Mouse (Mus musculus): ENCODE measurements around the gene Irak3. TPM values are rescaled to one million over a fixed set of nuclear protein-coding genes. Genes with fewer than 3 reads are reported as not detected.
A peak's percentile ranks its signal among the peaks of the same experiment; 100 is the strongest.

Gene Irak3
- polyA plus RNA-seq, 1 experiment: 0.80 TPM

DNA sequence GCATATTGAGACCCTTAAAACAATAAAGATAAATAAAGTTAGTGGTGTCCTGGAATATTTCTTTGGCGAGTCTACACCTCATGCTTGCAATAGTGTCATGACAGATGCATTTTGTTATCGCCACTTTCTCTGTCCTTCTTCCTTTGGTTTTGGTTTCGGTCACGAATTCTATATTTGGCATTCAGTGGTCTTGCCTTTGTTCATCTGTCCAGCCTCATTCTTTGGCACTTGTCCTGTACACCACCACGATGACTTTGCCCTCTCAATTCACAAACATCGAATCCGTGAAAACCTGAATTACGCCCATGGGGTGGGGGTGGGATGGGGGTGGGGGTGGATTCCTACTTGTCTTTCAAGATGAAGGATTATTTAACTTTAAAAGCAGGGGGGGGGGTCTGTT, 6.1 kb upstream of the Irak3 start:
- DNase-seq (ENCODE audit: extremely low spot score in 1 of 2, low spot score in 1 of 2): no peak

DNA sequence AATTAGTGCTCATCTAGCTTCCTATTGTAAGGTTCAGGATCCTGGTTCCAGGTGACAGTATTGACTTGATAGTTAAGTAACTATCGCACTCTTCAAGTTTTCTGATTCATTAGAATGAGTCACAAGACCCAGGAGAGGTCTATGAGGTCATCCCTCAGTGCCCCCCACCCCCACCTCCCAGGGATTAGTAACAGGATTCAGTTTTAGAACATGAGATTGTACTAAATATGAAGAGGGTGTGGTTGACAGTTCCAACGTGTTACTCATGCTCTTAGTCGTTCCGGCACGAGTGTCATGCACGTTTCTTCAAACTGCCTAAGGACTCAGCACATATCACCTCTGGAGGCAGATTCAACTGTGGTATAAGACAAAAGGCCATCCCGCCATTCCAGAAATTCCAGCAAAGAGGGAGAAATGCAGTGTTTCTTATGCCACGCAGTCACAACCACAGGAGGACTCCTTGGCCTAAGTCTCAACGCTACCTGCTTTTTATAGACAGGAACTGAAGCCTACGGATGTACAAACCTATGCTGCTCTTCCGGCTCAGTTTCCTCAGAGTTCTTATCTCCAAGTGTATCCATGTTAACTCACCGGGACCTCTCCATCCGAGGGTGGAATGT, 2.8 kb upstream of the Irak3 start:
- no peak for DNase-seq (ENCODE audit: extremely low spot score in 1 of 2, low spot score in 1 of 2)

DNA sequence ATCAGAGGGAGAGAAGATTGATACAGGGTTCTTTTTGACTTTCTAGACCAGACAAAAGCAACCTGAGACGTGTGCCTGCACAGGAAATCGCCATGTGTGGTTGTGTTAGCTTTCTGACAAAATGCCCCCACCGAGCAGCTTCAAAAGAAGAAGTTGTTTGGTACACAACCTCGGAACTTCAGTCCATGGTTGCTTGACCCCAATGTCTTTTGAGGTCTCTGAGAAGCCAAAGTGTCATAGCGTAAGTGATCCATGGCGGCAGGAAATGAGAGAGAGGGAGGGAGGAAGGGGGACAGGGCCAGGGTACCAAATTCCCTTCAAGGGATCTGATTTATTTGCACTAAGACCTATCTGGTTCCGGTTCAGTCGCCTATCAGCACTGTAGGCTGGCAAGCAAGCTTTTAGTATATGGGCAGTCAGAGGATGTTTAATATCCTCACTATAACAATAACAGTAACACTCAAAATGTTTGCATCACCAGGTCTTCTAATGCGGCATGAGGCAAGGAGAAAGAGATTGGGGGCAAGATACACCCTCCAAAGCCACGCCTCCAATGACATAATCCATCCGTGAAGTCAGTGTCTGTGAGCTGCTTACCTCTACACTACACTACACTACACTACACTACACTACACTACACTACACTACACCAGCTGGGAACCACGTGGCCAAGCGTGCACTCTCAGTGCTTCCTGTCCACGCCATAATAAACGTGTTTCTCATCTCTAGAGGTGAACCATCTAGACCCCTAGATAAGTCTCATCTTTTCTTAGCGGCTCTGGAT, 729 bp upstream of the Irak3 start:
- DNase-seq (ENCODE audit: extremely low spot score in 1 of 2, low spot score in 1 of 2): no peak

DNA sequence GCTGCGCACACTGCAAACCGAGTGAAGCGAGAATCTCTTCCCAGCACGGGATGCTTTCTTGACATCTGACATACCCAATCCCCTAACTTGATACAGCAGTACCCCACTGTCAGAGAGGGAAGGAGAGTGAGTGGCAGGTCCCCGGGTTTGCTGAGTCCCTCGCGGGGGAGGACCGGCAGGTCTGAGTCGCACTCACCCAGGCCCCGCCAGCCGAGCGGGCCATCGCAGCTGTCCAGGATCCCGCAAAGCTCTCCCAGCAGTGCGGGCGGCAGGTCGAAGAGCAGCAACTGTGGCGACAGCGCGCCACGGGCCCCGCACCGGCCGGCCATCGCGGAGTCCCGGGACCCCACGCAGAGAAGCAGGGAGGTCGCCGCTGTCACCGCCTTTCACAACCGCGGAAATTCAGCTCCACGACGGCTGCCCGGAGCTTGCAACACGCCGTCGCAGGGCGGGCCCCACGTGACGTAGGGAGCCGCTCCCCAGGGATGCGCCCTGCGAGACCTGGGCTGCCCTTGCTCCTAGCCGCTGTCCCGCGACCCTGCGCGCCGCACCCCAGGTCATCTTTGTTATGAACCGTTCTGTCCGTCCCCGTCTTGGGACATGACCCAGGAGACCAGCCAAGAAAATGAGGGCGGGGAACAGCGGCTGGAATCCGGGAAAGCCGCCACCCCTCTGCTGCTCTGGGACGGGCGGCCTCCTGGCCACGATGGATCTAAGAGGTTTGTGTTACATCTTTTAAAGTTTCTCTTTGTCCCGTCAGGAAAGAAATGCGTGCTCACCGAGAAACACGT, 604 bp downstream of the Irak3 start, which contains the start of gene Tmbim4:
TSS of gene Tmbim4 (plus strand) at position 460 of the 791 bp plus-strand sequence.
- DNase-seq (ENCODE audit: extremely low spot score in 1 of 2, low spot score in 1 of 2): no peak

DNA sequence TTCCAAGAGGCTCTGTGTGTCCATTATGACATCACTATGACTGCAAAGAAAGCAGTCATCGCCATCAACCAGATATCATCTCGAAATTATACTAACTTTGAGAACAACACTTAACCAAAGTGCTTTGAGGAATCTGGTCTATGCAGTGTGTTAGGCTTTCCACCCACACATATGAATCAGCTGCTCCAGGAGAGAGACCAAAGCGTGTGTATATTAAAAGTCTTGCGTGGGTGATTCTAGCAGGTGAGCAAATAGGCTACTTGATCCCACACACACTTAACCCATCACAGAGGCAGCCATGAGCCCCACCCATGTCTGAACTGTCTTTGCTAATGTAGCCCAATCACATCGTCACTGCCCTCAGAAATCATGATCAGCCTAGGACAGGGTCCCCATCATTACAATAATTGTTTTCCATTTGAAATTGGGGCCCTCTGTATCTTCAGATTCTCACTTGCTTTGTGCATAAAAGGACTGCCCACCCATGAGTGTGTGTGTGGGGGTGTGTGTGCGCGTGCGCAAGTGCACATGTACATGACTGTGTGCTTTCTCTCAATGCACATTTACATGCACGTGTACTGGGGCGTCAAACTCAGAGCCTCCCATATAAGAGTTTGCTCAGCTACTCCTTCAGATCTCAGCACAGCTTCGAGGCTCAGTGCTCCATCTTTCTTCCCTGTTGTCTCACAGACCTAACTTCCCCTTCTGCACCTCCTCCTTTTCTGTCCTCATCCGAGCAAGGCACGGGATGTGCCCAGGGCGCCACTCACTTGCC, 4.7 kb downstream of the Irak3 start:
- peak in 1 of 2 experiments; percentile 33 for DNase-seq (ENCODE audit: extremely low spot score in 1 of 2, low spot score in 1 of 2)

DNA sequence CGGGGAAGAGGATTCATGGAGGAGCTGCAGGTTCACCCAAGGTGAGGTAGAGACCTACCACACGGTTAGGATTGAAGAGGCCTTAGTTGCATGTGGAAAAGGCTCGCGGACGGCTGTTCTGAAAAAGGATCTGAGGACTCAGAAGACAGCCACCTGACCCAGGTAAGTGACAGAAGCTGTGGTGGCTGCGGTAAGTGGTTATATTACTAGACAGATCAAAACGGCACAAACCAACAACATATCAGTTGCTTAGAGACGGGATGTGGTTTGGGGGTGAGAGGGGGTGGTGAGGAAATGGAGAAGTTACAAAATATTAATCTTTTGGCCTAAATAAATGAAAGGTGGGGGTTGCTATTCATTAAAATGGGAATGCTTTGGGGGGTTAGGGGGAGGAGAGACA, 8.7 kb downstream of the Irak3 start:
- DNase-seq (ENCODE audit: extremely low spot score in 1 of 2, low spot score in 1 of 2): no peak

DNA sequence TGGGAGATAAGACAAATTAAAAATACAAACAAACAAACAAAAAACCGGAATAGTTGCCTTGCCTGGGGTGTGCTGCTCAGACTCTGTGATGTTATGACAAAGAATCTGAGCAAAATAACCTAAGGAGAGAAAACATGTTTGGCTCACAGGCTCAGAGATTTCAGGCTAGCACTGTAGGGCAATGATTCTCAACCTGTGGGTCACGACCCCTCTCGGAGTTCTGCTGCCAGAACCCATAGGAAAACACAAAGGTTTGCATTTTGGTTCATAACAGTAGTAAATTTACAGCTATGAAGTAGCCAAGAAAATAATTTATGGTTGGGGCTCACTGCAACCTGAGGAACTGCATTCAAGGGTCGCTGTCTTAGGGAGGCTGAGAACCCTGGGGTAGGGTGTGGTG, 9.7 kb downstream of the Irak3 start:
- DNase-seq (ENCODE audit: extremely low spot score in 1 of 2, low spot score in 1 of 2): no peak

DNA sequence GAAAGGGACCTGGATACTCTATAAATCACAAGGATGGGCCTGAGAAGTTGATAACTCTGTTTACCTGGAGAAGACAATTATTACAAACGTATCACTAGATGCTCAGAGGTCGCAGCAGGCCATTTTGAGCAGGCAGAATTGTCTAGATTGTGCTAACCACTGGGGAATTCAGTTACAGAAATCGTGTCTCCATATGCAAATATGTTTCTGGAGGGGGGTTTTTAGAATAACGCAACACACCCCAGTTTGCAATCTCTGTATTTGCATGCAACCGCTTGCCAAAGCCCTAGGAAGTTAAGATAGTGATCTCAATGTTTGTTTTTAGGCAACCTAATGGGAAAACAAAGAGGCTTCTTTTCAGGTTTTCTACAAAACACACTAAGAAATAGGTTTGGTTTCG, 10.8 kb downstream of the Irak3 start:
- DNase-seq (ENCODE audit: extremely low spot score in 1 of 2, low spot score in 1 of 2): no peak

DNA sequence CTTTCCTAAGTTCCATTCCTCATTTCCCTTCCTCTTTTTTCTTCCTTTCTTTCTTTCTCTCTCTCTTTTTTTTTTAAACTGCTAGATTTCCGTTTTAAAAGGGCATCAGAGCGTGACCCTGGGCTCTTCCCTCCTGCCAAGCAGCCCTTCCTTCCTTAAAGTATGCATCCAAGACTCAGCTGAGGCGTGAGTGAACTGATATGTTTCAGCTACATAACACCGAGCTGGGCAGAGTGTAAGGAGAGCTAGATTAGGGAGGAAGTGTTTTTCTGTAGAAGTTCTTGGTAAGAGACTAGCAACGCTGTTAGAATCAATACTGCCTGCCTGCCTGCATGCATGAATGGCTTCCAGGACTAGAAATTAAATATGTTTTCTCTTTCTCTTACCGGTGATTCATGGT, 12.1 kb downstream of the Irak3 start:
- no peak for DNase-seq (ENCODE audit: extremely low spot score in 1 of 2, low spot score in 1 of 2)

DNA sequence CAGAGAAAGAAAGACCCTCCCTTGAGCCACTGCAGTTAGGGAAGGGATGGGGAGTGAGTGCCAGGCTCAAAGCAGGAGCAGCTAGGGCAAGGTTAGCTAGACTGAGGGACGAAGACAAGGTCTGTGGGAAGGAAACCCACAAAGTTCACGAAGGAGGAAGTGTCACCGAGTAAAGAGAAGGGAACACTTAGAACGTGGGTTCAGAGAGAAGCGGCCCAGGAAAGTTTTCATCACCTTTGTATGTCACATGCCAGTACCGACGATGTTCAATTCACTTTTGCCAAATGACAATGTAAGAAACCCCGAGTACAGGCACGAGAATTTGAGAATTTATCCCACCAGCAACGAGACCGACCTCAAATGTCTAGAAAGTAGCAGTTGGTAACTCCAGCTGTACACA, 12.7 kb downstream of the Irak3 start:
- no peak for DNase-seq (ENCODE audit: extremely low spot score in 1 of 2, low spot score in 1 of 2)

DNA sequence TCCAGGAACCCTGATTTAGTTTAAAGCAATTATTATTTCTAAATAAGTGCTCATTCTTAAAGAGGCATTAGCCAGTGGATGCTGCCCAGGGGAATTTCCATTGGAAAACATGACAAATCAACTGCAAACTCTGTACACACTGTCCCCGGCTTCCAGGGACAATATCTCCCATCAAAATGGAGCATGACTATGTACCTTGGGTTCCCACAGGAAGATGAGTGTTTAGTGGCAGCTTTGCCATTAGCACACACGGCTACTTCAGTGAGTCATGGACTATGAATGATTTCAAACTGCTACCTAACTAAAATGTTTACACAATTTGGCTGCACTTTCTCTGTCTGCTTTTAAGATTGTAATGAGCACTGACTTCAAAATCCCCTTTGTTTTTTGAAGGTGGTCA, 13.4 kb downstream of the Irak3 start:
- DNase-seq (ENCODE audit: extremely low spot score in 1 of 2, low spot score in 1 of 2): no peak

DNA sequence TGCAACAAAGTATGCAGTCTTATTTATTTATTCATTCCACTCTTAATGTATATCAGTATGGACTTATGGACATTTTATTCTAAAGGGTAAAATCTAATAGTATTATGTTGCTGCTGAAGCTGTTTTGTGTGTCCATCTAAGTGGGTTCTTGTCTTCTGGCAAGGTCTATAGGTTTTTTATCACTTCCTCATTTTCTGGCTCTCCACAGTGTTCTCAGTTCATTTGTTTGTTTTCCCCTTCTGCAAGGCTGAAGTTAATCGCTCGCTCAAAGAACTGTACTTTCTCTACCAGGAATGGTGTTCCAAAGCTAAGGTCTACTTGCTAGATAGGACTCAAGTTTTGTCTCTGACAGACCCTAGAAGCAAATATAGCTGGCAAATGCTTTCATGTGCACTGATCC, 18.6 kb downstream of the Irak3 start:
- no peak for DNase-seq (ENCODE audit: extremely low spot score in 1 of 2, low spot score in 1 of 2)

DNA sequence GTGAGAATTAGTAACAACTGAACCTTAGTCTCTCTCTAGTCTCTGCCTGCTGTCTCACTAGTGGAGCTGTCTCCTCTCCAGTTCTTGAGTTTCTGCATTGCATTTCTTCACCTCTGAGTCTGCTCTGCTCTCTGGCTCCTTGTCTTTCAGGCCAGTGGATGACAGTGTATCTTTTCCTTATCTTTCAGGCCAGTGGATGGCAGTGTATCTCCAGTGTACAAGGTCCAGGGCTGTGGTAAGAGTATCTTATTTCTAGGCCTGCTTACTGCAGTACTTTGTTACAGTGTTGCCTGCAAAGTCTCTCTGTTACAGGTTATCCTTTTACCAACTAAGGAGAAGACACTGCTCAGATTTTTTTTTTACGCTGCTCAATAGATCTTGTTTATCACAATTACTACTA, 19.0 kb downstream of the Irak3 start:
- peak in 1 of 2 experiments; percentile 30 for DNase-seq (ENCODE audit: extremely low spot score in 1 of 2, low spot score in 1 of 2)

DNA sequence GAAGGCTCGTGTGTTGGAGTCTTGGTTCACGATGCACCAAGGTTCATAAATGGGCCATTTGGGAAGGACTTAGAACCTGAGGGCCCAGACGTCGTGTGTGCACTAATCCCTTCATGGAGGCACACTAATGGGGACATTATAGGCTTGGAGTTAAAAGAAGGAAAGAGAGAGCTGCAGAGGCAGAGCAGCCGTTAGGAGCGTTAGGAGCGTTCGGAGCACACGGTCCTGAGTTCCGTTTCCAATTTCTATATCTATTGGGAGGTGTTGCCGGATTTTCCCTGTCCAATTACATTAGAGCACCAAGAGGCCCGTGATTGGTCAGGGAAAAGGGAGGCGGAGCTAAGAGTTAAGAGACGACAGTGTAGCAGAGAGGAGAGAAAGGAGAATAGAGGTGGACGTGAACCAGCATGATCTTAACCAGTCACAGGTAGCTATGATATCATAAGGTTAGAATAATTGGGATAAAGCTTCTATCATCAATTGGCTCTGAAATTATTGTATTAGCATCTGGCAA, 27.7 kb downstream of the Irak3 start:
- DNase-seq (ENCODE audit: extremely low spot score in 1 of 2, low spot score in 1 of 2): no peak

DNA sequence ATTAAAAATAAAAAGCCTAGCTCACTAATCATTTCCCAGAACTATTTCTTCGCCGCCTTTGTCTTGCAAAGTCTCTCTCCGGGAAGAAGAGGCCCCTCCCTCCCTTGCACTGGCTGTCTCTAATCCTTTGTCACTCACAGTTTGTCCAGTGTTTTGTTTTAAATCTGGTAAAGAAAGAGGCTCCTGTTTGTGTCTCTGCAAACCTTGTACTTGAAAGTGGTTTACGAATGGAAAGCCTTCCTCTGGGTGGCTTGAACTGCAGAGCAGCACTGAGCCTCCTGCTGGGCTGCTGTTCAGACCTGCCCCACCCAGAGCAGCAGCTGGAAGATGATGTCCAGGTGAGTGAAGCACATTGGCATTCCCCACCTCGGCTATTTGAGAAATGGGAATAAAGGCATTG, 30.6 kb downstream of the Irak3 start:
- no peak for DNase-seq (ENCODE audit: extremely low spot score in 1 of 2, low spot score in 1 of 2)

DNA sequence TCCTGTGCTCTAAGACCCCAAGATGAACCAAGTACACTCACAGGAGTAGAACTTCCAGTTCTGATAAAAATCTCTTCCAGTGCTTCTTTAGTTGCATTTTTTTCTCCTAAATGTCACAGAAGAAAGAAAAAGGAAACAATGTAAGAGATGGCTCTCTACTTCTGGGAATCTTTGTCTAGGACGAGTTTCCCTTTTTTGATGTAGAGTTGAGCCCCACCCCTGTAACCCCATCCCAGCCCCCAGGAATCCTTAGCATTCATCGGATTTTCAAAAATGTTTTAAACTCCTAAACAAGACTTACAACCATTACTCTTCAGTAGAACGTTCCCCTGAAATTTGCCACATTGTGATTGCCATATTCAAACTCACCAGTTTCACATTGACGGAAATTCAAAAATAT, 31.7 kb downstream of the Irak3 start:
- no peak for DNase-seq (ENCODE audit: extremely low spot score in 1 of 2, low spot score in 1 of 2)

DNA sequence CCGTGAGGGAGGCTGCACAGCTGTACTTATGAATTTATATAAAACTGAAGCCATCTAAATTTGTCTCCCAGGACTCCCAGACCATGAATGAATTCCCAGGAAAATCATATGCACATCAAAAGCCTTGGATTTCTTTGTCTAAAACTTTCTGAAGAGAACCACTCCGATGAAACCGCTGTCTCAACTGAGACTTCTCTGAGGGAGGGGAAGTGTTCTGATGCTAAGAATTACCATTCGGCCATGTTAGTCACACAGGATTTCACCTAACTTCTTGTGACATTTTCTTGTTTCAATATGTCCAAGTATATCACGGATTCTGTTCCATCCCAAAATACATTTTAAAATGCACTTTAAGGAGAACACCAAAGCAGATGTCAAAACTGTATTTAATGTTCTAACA, 32.1 kb downstream of the Irak3 start:
- DNase-seq (ENCODE audit: extremely low spot score in 1 of 2, low spot score in 1 of 2): no peak

DNA sequence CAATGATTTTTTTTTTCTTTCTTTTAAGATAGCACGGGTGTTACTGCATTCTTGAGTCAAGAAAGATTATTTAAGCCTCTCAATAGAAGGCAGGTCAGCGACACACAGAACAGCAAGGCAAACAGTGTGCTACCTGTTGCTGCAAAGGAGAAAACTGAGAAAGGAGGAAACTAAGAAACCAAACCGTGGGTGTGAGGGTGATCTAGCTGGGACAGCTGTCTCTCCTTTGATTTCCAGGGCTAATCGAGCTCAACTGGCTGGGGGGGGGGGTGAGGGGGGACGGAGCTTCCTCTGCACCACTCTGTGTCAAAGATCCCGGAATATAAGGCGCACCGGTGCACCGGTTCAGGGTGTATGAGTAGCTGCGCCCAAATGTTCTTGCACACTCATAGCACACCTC, 32.9 kb downstream of the Irak3 start:
- no peak for DNase-seq (ENCODE audit: extremely low spot score in 1 of 2, low spot score in 1 of 2)

DNA sequence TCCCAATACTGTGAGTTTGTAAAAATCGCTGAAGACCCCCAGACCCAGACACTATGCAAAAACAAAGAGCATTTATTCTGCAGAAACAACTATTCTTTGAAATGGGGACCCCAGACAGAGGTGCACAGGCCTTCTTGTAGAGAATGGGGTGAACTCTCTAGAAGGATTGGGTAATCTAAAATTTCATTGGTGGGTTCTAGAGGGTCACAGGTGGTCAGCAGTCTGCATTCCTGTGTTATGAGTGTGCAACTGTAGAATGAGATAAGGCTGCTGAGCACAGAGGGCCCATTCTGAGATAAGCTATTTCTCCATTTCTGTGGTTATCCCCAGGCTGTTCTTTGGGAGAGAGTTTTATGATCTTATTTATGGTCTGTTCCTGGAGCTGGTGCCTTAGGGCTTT, 33.9 kb downstream of the Irak3 start:
- DNase-seq (ENCODE audit: extremely low spot score in 1 of 2, low spot score in 1 of 2): no peak

DNA sequence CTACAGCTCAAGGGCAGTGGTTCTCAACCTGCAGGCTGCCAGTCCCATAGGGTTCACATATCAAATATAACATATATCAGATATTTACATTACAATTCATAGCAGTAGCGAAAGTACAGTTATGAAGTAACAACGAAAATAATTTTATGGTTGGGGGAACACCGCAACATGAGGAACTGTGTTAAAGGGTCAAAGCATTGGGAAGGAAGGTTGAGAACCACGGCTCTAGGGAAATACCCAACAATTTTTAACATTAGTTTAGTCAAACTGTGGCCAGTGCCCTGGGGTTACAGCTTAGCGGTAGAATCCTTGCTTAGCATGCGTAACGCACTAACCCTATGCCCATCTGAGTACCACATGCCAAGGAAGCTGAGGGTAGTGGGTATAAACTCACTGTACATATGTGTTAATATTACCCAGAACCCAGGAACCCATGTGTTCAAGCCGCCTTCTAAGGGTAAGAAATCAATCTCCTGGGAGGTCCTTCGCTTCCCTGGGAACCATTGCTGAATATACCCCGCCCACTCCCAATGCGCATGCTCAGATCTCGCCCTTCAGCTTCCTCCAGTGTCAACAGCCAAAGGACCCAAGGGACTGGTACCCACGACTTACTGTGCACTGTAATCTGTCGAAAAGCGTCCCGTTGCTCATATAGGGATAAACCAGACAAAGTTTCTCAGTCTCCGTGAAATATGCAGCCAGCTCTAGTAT, 36.0 kb downstream of the Irak3 start:
- no peak for DNase-seq (ENCODE audit: extremely low spot score in 1 of 2, low spot score in 1 of 2)

Measured in frontal cortex, adult 2 months (tissue).